Mouse (Mus musculus) spleen, adult 12 weeks (tissue): ENCODE measurements around the gene Maea.
A peak's percentile ranks its signal among the peaks of the same experiment; 100 is the strongest.
"Not testable (repeated sequence)": the region's sequence is repeated elsewhere in the genome, so short reads cannot be mapped to it uniquely, and the experiment has no call there.

Experiments used
- DNase-seq: peaks from one replicate; pipeline ENCODE4 v3.0.0; 2022; ENCODE audit warnings: low spot score

Gene Maea

GRCm38 (mm10) chr5:33335273-33335976 is at the start of gene Maea:
Gene Maea, plus strand, starts transcription at chr5:33335509.
- peak; percentile 90 for DNase-seq

- DNase-seq = no peak
Observed at GRCm38 (mm10) chr5:33293796-33294430, 41.4 kb upstream of the Maea start.

- DNase-seq = no peak
Observed at GRCm38 (mm10) chr5:33297164-33297563, 38.1 kb upstream of the Maea start.

- DNase-seq = no peak
Observed at GRCm38 (mm10) chr5:33301801-33302200, 33.5 kb upstream of the Maea start.

DNA sequence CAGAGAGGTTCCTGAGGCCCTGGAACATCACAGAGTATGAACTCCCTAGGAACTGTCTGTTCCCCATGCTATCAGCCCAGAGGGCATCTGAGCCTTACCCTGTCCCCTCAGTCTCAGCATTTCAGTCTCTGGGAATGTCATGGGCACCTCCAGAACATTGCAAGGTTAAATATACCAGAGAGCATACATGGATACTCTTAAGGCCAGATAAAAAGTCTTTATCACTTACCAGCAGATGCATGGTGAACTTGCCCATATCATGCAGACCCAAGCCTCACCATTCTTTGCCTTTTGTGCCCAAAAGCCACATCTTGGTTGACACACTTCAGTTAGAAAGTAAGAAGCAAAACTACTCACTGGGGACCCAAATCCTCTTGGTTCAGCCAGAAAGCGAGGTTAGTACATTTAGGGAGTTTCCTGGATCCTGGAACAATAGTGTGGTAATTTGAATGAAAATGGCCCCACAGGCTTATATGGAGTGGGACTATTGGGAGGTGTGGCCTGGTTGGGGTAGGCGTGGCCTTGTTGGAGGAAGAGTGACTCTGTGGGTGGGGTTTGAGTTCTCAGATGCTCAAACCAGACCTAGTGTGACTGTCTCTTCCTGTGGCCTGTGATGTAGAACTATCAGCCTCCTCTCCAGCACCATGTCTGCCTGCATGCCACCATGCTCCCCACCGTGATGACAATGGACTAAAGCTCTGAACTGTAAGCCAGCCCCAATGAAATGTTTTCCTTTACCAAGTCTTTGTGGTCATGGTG is 24.4 kb upstream of the Maea start:
- DNase-seq = no peak

GRCm38 (mm10) chr5:33312192-33312591 is 23.1 kb upstream of the Maea start:
- DNase-seq = no peak

GRCm38 (mm10) chr5:33324491-33324890 is 10.8 kb upstream of the Maea start:
- DNase-seq = no peak

- no peak for DNase-seq
Observed at GRCm38 (mm10) chr5:33334381-33335272, 682 bp upstream of the Maea start.

- DNase-seq = peak; percentile 25
Observed at GRCm38 (mm10) chr5:33335977-33336360, 660 bp downstream of the Maea start.

GRCm38 (mm10) chr5:33337206-33337605 is 1.9 kb downstream of the Maea start:
- DNase-seq = no peak

- no peak for DNase-seq
Observed at GRCm38 (mm10) chr5:33341165-33341564, 5.9 kb downstream of the Maea start.

- DNase-seq = not testable (repeated sequence)
Observed at GRCm38 (mm10) chr5:33342248-33342647, 6.9 kb downstream of the Maea start.

GRCm38 (mm10) chr5:33342821-33343220 is 7.5 kb downstream of the Maea start:
- DNase-seq = no peak

- no peak for DNase-seq
Observed at GRCm38 (mm10) chr5:33343571-33343970, 8.3 kb downstream of the Maea start.

DNA sequence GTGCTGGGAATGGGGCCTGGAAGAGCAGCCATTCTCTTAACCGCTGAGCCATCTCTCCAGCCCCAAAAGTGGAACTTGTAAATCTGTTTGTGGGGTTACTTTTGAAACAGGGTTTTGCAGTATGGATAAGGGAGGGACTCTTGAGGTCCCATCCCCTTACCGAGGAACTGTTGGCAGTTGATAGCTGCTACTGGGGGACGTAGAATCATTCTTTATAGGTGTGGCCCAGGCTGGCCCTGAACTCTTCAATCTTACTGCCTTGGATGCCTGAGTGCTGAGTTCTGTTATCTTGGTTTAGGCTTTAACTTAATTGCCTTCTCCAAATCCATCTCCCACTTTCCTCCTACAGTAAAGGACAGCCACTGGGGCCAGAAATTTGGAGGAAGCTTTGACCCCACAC is 8.8 kb downstream of the Maea start:
- DNase-seq = no peak

DNA sequence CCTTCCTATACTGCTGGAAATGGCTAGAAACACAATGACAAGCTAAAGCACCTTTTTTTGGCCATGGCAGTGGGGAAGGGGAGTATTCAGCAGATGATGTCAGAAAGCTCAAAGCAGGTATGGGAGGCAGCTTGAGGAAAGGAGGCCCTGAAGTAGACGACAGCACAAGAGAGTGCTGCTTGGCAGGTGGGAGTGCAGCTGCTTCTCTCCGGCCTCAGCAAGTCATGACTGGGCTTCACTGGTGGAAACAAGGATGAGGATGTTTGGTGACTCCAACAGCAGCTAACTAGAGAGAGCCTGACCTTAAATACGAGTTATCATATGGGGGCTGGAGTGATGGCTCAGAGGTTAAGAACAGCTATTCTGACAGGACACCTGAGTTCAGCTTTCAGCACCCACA is 12.3 kb downstream of the Maea start:
- DNase-seq = no peak

GRCm38 (mm10) chr5:33349205-33349604 is 13.9 kb downstream of the Maea start:
- DNase-seq = no peak

GRCm38 (mm10) chr5:33349706-33350105 is 14.4 kb downstream of the Maea start:
- no peak for DNase-seq

GRCm38 (mm10) chr5:33351556-33352272 is 16.4 kb downstream of the Maea start:
- DNase-seq = no peak

DNA sequence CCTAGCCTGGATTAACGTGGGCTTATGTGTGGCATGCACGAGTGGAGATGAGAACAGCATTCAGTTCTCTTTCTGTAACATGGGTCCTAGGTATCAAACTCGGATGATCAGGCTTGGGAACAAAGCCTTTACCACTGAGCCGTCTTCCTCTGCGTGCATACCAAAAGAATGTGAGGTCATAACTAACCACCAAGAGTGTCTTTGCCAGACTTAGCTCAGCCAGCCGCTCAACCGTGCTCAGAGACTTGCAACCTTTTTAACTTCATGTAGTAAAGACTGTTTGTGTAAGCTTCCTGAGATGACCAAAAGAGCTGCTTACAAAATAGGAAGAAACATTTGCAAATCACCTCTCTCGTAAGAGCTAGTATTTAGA is 16.9 kb downstream of the Maea start:
- DNase-seq = no peak

GRCm38 (mm10) chr5:33353011-33353410 is 17.7 kb downstream of the Maea start:
- no peak for DNase-seq
